Mouse (Mus musculus): ENCODE results near the gene Cdkl3. TPM values are rescaled to one million over a fixed set of nuclear protein-coding genes. Genes with fewer than 3 reads are reported as not detected.

Cdkl3 gene
- polyA plus RNA-seq, 1 experiment from 2014 or later: 6.7 TPM

GRCm38 (mm10) chr11:52037659-52038058, 33.6 kb downstream of the Cdkl3 start:
- ATAC-seq (ENCODE audit: insufficient read depth, low FRiP score): no peak
- 52% methylated on average over 3 of the region's 3 CpGs for WGBS
- H3K27ac ChIP-seq (ENCODE audit: low read length): no peak overlapping the region
- no peaks in the 10 kb centered on the region for H3K36me3 ChIP-seq (ENCODE audit: control insufficient read depth, insufficient read depth, low read length)
- H3K9ac ChIP-seq (ENCODE audit: low read length): no peak overlapping the region
- no peaks in the 10 kb centered on the region for H3K27me3 ChIP-seq (ENCODE audit: control insufficient read depth, insufficient read depth, low read length)
- H3K4me2 ChIP-seq (ENCODE audit: low read depth, low read length): no peak overlapping the region
- H3K4me3 ChIP-seq (replicated peaks; ENCODE audit: low read length): no peak overlapping the region
- no peaks in the 10 kb centered on the region for H3K4me1 ChIP-seq (ENCODE audit: control insufficient read depth, insufficient read depth, low read length)
- H3K9me3 ChIP-seq (replicated peaks; ENCODE audit: control insufficient read depth, low read length): no peaks in the 10 kb centered on the region

- Histone ChIP-seq H3K4me2 (ENCODE audit: low read depth, low read length) (no peak overlapping the region), H3K36me3 (ENCODE audit: control insufficient read depth, insufficient read depth, low read length) (no peaks in the 10 kb centered on the region), H3K27me3 (ENCODE audit: control insufficient read depth, insufficient read depth, low read length) (no peaks in the 10 kb centered on the region), H3K27ac (ENCODE audit: low read length) (no peak overlapping the region), H3K9me3 (replicated peaks; ENCODE audit: control insufficient read depth, low read length) (no peaks in the 10 kb centered on the region), H3K9ac (ENCODE audit: low read length) (no peak overlapping the region), H3K4me1 (ENCODE audit: control insufficient read depth, insufficient read depth, low read length) (peaks cover 4% of the 10 kb centered on the region; the same call in 1 of the 2 replicates), H3K4me3 (replicated peaks; ENCODE audit: low read length) (no peak overlapping the region)
- no peak for ATAC-seq (ENCODE audit: insufficient read depth, low FRiP score)
- 73% methylated on average over 3 of the region's 3 CpGs for WGBS
Observed at GRCm38 (mm10) chr11:52043224-52043623, 39.2 kb downstream of the Cdkl3 start.

- Histone ChIP-seq H3K27me3 (ENCODE audit: control insufficient read depth, insufficient read depth, low read length) (no peaks in the 10 kb centered on the region), H3K9me3 (replicated peaks; ENCODE audit: control insufficient read depth, low read length) (no peaks in the 10 kb centered on the region), H3K36me3 (ENCODE audit: control insufficient read depth, insufficient read depth, low read length) (no peaks in the 10 kb centered on the region), H3K27ac (ENCODE audit: low read length) (no peak overlapping the region), H3K4me3 (replicated peaks; ENCODE audit: low read length) (no peak overlapping the region), H3K9ac (ENCODE audit: low read length) (no peak overlapping the region), H3K4me2 (ENCODE audit: low read depth, low read length) (no peak overlapping the region), H3K4me1 (ENCODE audit: control insufficient read depth, insufficient read depth, low read length) (peaks cover 4% of the 10 kb centered on the region; the same call in 1 of the 2 replicates)
- ATAC-seq (ENCODE audit: insufficient read depth, low FRiP score): no peak
Observed at GRCm38 (mm10) chr11:52044156-52044555, 40.1 kb downstream of the Cdkl3 start.

GRCm38 (mm10) chr11:52046446-52047165, 42.6 kb downstream of the Cdkl3 start:
- WGBS: 38% methylated on average over 4 of the region's 4 CpGs
- Histone ChIP-seq H3K36me3 (ENCODE audit: control insufficient read depth, insufficient read depth, low read length) (no peaks in the 10 kb centered on the region), H3K4me1 (ENCODE audit: control insufficient read depth, insufficient read depth, low read length) (peaks cover 4% of the 10 kb centered on the region; the same call in 1 of the 2 replicates), H3K9me3 (replicated peaks; ENCODE audit: control insufficient read depth, low read length) (no peaks in the 10 kb centered on the region), H3K9ac (ENCODE audit: low read length) (peak overlapping the region; percentile 45; the same call in 1 of the 2 replicates), H3K27me3 (ENCODE audit: control insufficient read depth, insufficient read depth, low read length) (no peaks in the 10 kb centered on the region), H3K4me2 (ENCODE audit: low read depth, low read length) (no peak overlapping the region), H3K4me3 (replicated peaks; ENCODE audit: low read length) (no peak overlapping the region), H3K27ac (ENCODE audit: low read length) (no peak overlapping the region; the same call in 1 of the 2 replicates)
- ATAC-seq (ENCODE audit: insufficient read depth, low FRiP score): no peak

GRCm38 (mm10) chr11:52053371-52053770, 49.4 kb downstream of the Cdkl3 start:
- Histone ChIP-seq H3K27me3 (ENCODE audit: control insufficient read depth, insufficient read depth, low read length) (no peaks in the 10 kb centered on the region), H3K9me3 (replicated peaks; ENCODE audit: control insufficient read depth, low read length) (no peaks in the 10 kb centered on the region), H3K4me2 (ENCODE audit: low read depth, low read length) (no peak overlapping the region), H3K4me1 (ENCODE audit: control insufficient read depth, insufficient read depth, low read length) (no peaks in the 10 kb centered on the region), H3K4me3 (replicated peaks; ENCODE audit: low read length) (no peak overlapping the region), H3K36me3 (ENCODE audit: control insufficient read depth, insufficient read depth, low read length) (no peaks in the 10 kb centered on the region), H3K9ac (ENCODE audit: low read length) (no peak overlapping the region), H3K27ac (ENCODE audit: low read length) (no peak overlapping the region)
- 75% methylated on average over 6 of the region's 6 CpGs for WGBS
- no peak for ATAC-seq (ENCODE audit: insufficient read depth, low FRiP score)

GRCm38 (mm10) chr11:52054728-52055127, 50.7 kb downstream of the Cdkl3 start:
- no peak overlapping the region for H3K9ac ChIP-seq (ENCODE audit: low read length)
- no peaks in the 10 kb centered on the region for H3K27me3 ChIP-seq (ENCODE audit: control insufficient read depth, insufficient read depth, low read length)
- no peak overlapping the region for H3K4me3 ChIP-seq (replicated peaks; ENCODE audit: low read length)
- no peak for ATAC-seq (ENCODE audit: insufficient read depth, low FRiP score)
- no peak overlapping the region for H3K4me2 ChIP-seq (ENCODE audit: low read depth, low read length)
- no peaks in the 10 kb centered on the region for H3K36me3 ChIP-seq (ENCODE audit: control insufficient read depth, insufficient read depth, low read length)
- WGBS: 86% methylated on average over 3 of the region's 3 CpGs
- no peaks in the 10 kb centered on the region for H3K9me3 ChIP-seq (replicated peaks; ENCODE audit: control insufficient read depth, low read length)
- no peak overlapping the region for H3K27ac ChIP-seq (ENCODE audit: low read length)
- H3K4me1 ChIP-seq (ENCODE audit: control insufficient read depth, insufficient read depth, low read length): no peaks in the 10 kb centered on the region

GRCm38 (mm10) chr11:52056198-52056597, 52.2 kb downstream of the Cdkl3 start:
- no peak overlapping the region for H3K9ac ChIP-seq (ENCODE audit: low read length)
- no peaks in the 10 kb centered on the region for H3K9me3 ChIP-seq (replicated peaks; ENCODE audit: control insufficient read depth, low read length)
- H3K4me2 ChIP-seq (ENCODE audit: low read depth, low read length): no peak overlapping the region
- H3K36me3 ChIP-seq (ENCODE audit: control insufficient read depth, insufficient read depth, low read length): no peaks in the 10 kb centered on the region
- H3K27me3 ChIP-seq (ENCODE audit: control insufficient read depth, insufficient read depth, low read length): no peaks in the 10 kb centered on the region
- no peak for ATAC-seq (ENCODE audit: insufficient read depth, low FRiP score)
- no peaks in the 10 kb centered on the region for H3K4me1 ChIP-seq (ENCODE audit: control insufficient read depth, insufficient read depth, low read length)
- 75% methylated on average over 5 of the region's 5 CpGs for WGBS
- no peak overlapping the region for H3K4me3 ChIP-seq (replicated peaks; ENCODE audit: low read length)
- no peak overlapping the region for H3K27ac ChIP-seq (ENCODE audit: low read length)

- Histone ChIP-seq H3K27ac (ENCODE audit: low read length) (no peak overlapping the region), H3K4me2 (ENCODE audit: low read depth, low read length) (no peak overlapping the region), H3K36me3 (ENCODE audit: control insufficient read depth, insufficient read depth, low read length) (no peaks in the 10 kb centered on the region), H3K9me3 (replicated peaks; ENCODE audit: control insufficient read depth, low read length) (no peaks in the 10 kb centered on the region), H3K27me3 (ENCODE audit: control insufficient read depth, insufficient read depth, low read length) (no peaks in the 10 kb centered on the region), H3K4me3 (replicated peaks; ENCODE audit: low read length) (no peak overlapping the region), H3K9ac (ENCODE audit: low read length) (no peak overlapping the region), H3K4me1 (ENCODE audit: control insufficient read depth, insufficient read depth, low read length) (no peaks in the 10 kb centered on the region)
- WGBS: 44% methylated on average over 5 of the region's 5 CpGs
- ATAC-seq (ENCODE audit: insufficient read depth, low FRiP score): no peak
Observed at GRCm38 (mm10) chr11:52059001-52059400, 55.0 kb downstream of the Cdkl3 start.

GRCm38 (mm10) chr11:52060315-52060714, 56.3 kb downstream of the Cdkl3 start:
- no peak for ATAC-seq (ENCODE audit: insufficient read depth, low FRiP score)
- H3K4me1 ChIP-seq (ENCODE audit: control insufficient read depth, insufficient read depth, low read length): no peaks in the 10 kb centered on the region
- H3K36me3 ChIP-seq (ENCODE audit: control insufficient read depth, insufficient read depth, low read length): no peaks in the 10 kb centered on the region
- no peak overlapping the region for H3K27ac ChIP-seq (ENCODE audit: low read length)
- WGBS: 84% methylated on average over 4 of the region's 4 CpGs
- no peak overlapping the region for H3K4me2 ChIP-seq (ENCODE audit: low read depth, low read length)
- no peaks in the 10 kb centered on the region for H3K9me3 ChIP-seq (replicated peaks; ENCODE audit: control insufficient read depth, low read length)
- no peaks in the 10 kb centered on the region for H3K27me3 ChIP-seq (ENCODE audit: control insufficient read depth, insufficient read depth, low read length)
- H3K9ac ChIP-seq (ENCODE audit: low read length): no peak overlapping the region
- H3K4me3 ChIP-seq (replicated peaks; ENCODE audit: low read length): no peak overlapping the region

All from stomach, embryonic 16.5 days (tissue).